Mouse (Mus musculus): Measurements from ENCODE around the gene Pcsk2. TPM values are rescaled to one million over a fixed set of nuclear protein-coding genes. Genes with fewer than 3 reads are reported as not detected.

Pcsk2 gene
- polyA plus RNA-seq, 1 experiment from 2014 or later: 7.6 TPM

DNA sequence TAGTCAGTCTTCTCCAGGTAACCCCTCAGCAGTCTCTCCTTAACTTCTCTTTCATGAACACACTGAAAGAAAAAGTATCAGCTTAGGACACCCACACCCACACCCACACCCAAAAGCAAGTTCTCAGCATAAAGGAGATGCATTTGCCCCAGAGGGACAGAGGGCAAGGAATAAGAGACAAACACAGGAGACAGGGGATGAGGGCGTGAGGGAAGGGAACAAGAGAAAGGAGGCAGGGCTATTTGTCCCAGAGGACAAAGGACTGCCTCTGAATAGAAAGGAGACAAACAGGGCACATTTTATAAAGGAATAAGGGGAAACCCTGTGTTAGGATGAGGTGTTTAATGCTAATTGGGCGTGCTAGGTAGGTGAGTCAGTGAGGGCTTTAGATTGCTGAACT, 133.6 kb downstream of the Pcsk2 start:
- no peak overlapping the region for H3K4me3 ChIP-seq (ENCODE audit: low read depth, low read length)
- H3K4me2 ChIP-seq: no peak overlapping the region
- 31% methylated on average over 2 of the region's 2 CpGs for WGBS
- ATAC-seq (ENCODE audit: low FRiP score) (no peak), DNase-seq (ENCODE audit: low spot score, missing footprints) (no peak)
- H3K9me3 ChIP-seq (ENCODE audit: control insufficient read depth, low read length): no peaks in the 10 kb centered on the region
- H3K4me1 ChIP-seq (ENCODE audit: control insufficient read depth, insufficient read depth, low read length): no peaks in the 10 kb centered on the region
- no peak overlapping the region for H3K9ac ChIP-seq (ENCODE audit: low read length)
- H3K27ac ChIP-seq (ENCODE audit: low read depth, low read length): no peak overlapping the region
- H3K27me3 ChIP-seq (ENCODE audit: control insufficient read depth, insufficient read depth, low read length): no peaks in the 10 kb centered on the region
- H3K36me3 ChIP-seq (ENCODE audit: control insufficient read depth, insufficient read depth, low read length): no peaks in the 10 kb centered on the region

DNA sequence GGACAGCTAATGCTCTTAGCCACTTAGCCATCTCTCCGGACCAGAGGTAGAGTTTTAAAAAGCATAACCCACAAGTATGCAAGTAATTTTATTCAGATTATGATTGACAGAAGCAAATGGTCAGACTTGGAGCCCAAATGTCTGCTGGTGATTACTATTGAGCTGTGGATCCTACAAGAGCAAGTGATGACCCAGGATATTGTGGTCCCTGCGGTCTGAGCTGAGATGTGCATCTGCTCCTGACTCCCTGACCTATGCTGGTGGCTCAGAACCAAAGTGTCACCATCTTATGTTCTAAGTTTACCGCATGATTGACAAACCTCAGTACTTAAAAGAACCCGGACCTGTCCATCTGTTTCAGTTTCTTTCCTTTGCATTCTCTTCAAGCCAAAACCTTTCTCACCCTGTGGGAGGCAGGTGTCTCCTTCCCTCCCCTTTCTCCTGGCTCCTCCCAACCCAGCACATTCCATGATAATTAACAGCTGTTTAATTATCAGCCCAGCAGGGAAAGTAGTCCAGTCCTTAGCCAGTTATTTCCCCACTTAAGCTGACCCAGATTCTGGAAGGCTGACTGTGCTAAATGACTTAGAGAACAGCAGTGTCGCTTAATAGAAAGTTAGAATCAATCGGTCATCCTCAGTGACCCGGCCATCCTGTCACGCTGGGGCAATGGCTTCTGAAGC, 136.1 kb downstream of the Pcsk2 start:
- Histone ChIP-seq H3K9me3 (ENCODE audit: control insufficient read depth, low read length) (no peaks in the 10 kb centered on the region), H3K4me1 (ENCODE audit: control insufficient read depth, insufficient read depth, low read length) (no peaks in the 10 kb centered on the region), H3K36me3 (ENCODE audit: control insufficient read depth, insufficient read depth, low read length) (no peaks in the 10 kb centered on the region), H3K4me3 (ENCODE audit: low read depth, low read length) (no peak overlapping the region), H3K4me2 (no peak overlapping the region), H3K9ac (ENCODE audit: low read length) (no peak overlapping the region), H3K27me3 (ENCODE audit: control insufficient read depth, insufficient read depth, low read length) (no peaks in the 10 kb centered on the region), H3K27ac (ENCODE audit: low read depth, low read length) (no peak overlapping the region)
- ATAC-seq (ENCODE audit: low FRiP score) (no peak), DNase-seq (ENCODE audit: low spot score, missing footprints) (no peak)
- 62% methylated on average over 8 of the region's 8 CpGs for WGBS

DNA sequence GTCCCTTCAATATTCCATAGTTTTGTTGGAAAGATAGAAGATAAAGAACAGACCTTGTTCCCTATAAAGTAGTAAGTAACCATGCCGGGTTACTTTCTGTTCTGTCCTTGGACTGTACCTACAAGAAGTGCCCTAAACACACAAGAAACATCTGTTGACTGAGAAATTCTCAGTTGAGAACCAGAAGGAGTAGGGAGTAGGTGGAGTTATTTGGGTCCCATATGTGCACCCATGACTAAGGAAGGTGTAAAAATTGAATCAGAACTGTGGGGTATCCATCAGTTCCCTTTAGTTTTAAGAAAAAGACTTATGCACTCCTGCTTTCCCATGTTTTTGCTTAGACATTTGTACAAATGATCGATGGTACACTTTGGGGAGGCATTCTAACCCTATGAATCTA, 137.6 kb downstream of the Pcsk2 start:
- no peaks in the 10 kb centered on the region for H3K27me3 ChIP-seq (ENCODE audit: control insufficient read depth, insufficient read depth, low read length)
- H3K4me1 ChIP-seq (ENCODE audit: control insufficient read depth, insufficient read depth, low read length): no peaks in the 10 kb centered on the region
- WGBS: 92% methylated on average over 2 of the region's 2 CpGs
- no peak overlapping the region for H3K4me3 ChIP-seq (ENCODE audit: low read depth, low read length)
- H3K9ac ChIP-seq (ENCODE audit: low read length): no peak overlapping the region
- H3K27ac ChIP-seq (ENCODE audit: low read depth, low read length): no peak overlapping the region
- ATAC-seq (ENCODE audit: low FRiP score) (no peak), DNase-seq (ENCODE audit: low spot score, missing footprints) (no peak)
- H3K4me2 ChIP-seq: no peak overlapping the region
- H3K36me3 ChIP-seq (ENCODE audit: control insufficient read depth, insufficient read depth, low read length): no peaks in the 10 kb centered on the region
- no peaks in the 10 kb centered on the region for H3K9me3 ChIP-seq (ENCODE audit: control insufficient read depth, low read length)

DNA sequence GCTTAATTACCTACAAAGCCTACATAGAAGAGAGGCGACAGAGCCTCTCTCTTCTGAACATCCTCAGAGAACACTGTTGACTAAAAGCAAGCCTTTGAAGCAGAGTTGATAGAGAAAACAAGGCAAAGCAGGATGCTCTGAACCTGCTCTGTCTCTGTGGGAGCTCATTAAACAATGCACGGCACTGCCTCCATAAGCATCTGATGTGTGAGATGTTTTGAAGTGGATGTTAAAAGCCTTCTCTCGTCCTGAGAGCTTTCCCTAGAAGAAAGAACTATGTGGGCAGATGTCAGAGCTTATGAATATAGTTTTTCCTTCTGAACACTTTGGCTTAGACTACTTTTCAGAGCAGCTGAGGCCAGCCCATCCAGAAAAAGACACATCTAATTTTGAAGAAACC, 145.3 kb downstream of the Pcsk2 start:
- ATAC-seq (ENCODE audit: low FRiP score) (no peak), DNase-seq (ENCODE audit: low spot score, missing footprints) (no peak)
- no peak overlapping the region for H3K27ac ChIP-seq (ENCODE audit: low read depth, low read length)
- no peak overlapping the region for H3K4me3 ChIP-seq (ENCODE audit: low read depth, low read length)
- H3K9ac ChIP-seq (ENCODE audit: low read length): no peak overlapping the region
- no peaks in the 10 kb centered on the region for H3K4me1 ChIP-seq (ENCODE audit: control insufficient read depth, insufficient read depth, low read length)
- no peaks in the 10 kb centered on the region for H3K36me3 ChIP-seq (ENCODE audit: control insufficient read depth, insufficient read depth, low read length)
- no peaks in the 10 kb centered on the region for H3K27me3 ChIP-seq (ENCODE audit: control insufficient read depth, insufficient read depth, low read length)
- WGBS: 67% methylated on average over 3 of the region's 3 CpGs
- no peak overlapping the region for H3K4me2 ChIP-seq
- H3K9me3 ChIP-seq (ENCODE audit: control insufficient read depth, low read length): no peaks in the 10 kb centered on the region; the same call in 1 of the 2 replicates

DNA sequence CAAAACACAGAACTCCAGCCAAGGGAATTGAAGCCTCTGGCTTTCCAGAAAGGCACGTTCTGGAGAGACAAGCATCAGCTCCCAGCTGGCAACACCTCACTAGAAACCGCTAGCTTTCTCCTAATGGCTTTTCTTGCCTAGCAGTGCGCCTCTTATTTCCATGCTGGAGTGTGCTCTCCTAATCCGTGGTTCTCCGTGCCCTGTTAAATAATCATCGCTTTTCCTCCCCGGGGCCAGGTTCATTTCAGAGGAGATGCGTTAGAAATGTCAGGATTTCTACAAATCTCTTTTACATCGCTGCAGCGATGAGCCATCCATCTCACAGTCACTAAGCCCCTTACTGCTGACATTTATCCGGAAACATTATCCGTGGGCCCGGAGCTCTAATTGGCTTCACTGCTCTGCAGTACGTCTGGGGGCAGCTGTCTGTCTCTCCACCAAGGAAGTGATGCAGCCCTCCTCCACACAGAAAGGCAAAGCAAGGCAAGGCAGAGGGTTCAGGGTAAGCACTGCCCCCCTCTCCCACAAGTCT, 150.1 kb downstream of the Pcsk2 start:
- no peaks in the 10 kb centered on the region for H3K36me3 ChIP-seq (ENCODE audit: control insufficient read depth, insufficient read depth, low read length)
- H3K9ac ChIP-seq (ENCODE audit: low read length): no peak overlapping the region
- ATAC-seq (ENCODE audit: low FRiP score) (0 out of 2 replicates have a peak, but pooled peaks have one; percentile 50), DNase-seq (ENCODE audit: low spot score, missing footprints) (no peak)
- 77% methylated on average over 14 of the region's 14 CpGs for WGBS
- no peaks in the 10 kb centered on the region for H3K4me1 ChIP-seq (ENCODE audit: control insufficient read depth, insufficient read depth, low read length)
- H3K27me3 ChIP-seq (ENCODE audit: control insufficient read depth, insufficient read depth, low read length): no peaks in the 10 kb centered on the region
- H3K4me2 ChIP-seq: no peak overlapping the region
- no peak overlapping the region for H3K4me3 ChIP-seq (ENCODE audit: low read depth, low read length)
- H3K27ac ChIP-seq (ENCODE audit: low read depth, low read length): no peak overlapping the region
- no peaks in the 10 kb centered on the region; the same call in 1 of the 2 replicates for H3K9me3 ChIP-seq (ENCODE audit: control insufficient read depth, low read length)

DNA sequence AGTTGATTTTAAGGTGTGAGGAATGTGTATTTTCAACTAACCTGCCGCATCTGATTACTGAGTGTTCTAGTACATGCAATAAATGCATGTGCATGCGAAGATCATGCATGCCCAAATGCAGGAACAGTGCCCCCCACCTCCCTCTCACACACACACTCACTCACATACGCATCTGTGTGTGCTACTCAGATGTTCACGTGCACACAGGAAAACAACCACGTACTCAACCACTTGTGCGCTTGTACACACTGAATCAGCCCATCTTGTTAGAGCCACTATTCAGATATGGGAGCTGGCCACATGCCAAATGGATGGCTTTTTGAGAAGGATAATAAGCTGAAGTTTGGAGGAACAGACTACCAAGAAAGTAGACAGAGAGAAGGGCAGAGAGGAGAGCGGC, 150.7 kb downstream of the Pcsk2 start:
- ATAC-seq (ENCODE audit: low FRiP score) (0 out of 2 replicates have a peak, but pooled peaks have one; percentile 30), DNase-seq (ENCODE audit: low spot score, missing footprints) (no peak)
- Histone ChIP-seq H3K27ac (ENCODE audit: low read depth, low read length) (no peak overlapping the region), H3K9me3 (ENCODE audit: control insufficient read depth, low read length) (no peaks in the 10 kb centered on the region; the same call in 1 of the 2 replicates), H3K9ac (ENCODE audit: low read length) (no peak overlapping the region), H3K27me3 (ENCODE audit: control insufficient read depth, insufficient read depth, low read length) (no peaks in the 10 kb centered on the region), H3K4me3 (ENCODE audit: low read depth, low read length) (no peak overlapping the region), H3K36me3 (ENCODE audit: control insufficient read depth, insufficient read depth, low read length) (no peaks in the 10 kb centered on the region), H3K4me2 (no peak overlapping the region), H3K4me1 (ENCODE audit: control insufficient read depth, insufficient read depth, low read length) (no peaks in the 10 kb centered on the region)
- 93% methylated on average over 7 of the region's 7 CpGs for WGBS

DNA sequence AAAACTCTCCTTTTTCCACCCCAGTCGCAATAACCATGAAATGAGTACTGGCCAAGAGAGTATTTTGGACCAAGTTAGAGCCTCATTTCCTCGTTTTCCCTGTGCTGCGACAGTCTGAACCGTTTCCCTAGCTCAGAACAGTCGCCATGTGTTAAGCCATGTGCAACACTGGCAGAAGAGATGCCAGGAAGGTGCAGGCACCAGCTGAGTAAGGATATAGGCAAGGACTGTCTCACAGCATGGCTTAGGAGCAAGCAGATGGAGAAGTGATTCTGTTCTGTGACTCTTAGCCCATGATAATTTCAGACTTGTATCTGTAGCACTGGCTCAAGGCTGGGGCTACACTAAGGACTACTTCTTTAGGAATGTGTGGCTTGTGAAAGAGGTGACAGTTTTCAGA, 155.2 kb downstream of the Pcsk2 start:
- no peak overlapping the region for H3K4me2 ChIP-seq

DNA sequence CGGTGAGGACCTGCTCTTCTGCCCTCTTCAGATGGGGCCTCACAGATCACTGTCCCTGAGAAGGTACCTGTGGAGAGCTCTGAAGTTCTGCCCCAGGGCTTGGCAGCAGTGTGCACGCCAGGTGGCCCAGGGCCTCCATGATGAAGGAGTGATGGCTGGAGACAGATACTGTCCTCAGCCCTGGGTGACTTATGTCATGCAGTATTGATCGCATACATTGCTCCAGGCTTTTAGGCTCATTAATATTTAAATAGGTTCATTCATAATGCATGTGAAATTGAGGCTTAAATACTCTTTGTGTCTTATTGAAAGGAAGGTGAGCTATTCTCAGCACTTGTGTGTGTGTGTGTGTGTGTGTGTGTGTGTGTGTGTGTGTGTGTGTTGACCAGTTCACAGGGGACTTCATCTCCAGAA, 157.0 kb downstream of the Pcsk2 start:
- Histone ChIP-seq H3K4me3 (ENCODE audit: low read depth, low read length) (no peak overlapping the region), H3K27ac (ENCODE audit: low read depth, low read length) (no peak overlapping the region), H3K27me3 (ENCODE audit: control insufficient read depth, insufficient read depth, low read length) (no peaks in the 10 kb centered on the region), H3K4me2 (no peak overlapping the region), H3K36me3 (ENCODE audit: control insufficient read depth, insufficient read depth, low read length) (no peaks in the 10 kb centered on the region), H3K9ac (ENCODE audit: low read length) (no peak overlapping the region), H3K4me1 (ENCODE audit: control insufficient read depth, insufficient read depth, low read length) (no peaks in the 10 kb centered on the region), H3K9me3 (ENCODE audit: control insufficient read depth, low read length) (no peaks in the 10 kb centered on the region)
- no peak for DNase-seq (ENCODE audit: low spot score, missing footprints)
- peak; percentile 82 for ATAC-seq (ENCODE audit: low FRiP score)
- 73% methylated on average over 3 of the region's 3 CpGs for WGBS

More for the DNA sequence above, 155.2 kb downstream of the Pcsk2 start:
- WGBS: 84% methylated on average over 5 of the region's 5 CpGs
- H3K36me3 ChIP-seq (ENCODE audit: control insufficient read depth, insufficient read depth, low read length): no peaks in the 10 kb centered on the region
- H3K9ac ChIP-seq (ENCODE audit: low read length): no peak overlapping the region
- ATAC-seq (ENCODE audit: low FRiP score) (no peak), DNase-seq (ENCODE audit: low spot score, missing footprints) (no peak)
- H3K27ac ChIP-seq (ENCODE audit: low read depth, low read length): no peak overlapping the region
- H3K27me3 ChIP-seq (ENCODE audit: control insufficient read depth, insufficient read depth, low read length): no peaks in the 10 kb centered on the region
- H3K4me1 ChIP-seq (ENCODE audit: control insufficient read depth, insufficient read depth, low read length): no peaks in the 10 kb centered on the region
- H3K9me3 ChIP-seq (ENCODE audit: control insufficient read depth, low read length): no peaks in the 10 kb centered on the region
- no peak overlapping the region for H3K4me3 ChIP-seq (ENCODE audit: low read depth, low read length)

DNA sequence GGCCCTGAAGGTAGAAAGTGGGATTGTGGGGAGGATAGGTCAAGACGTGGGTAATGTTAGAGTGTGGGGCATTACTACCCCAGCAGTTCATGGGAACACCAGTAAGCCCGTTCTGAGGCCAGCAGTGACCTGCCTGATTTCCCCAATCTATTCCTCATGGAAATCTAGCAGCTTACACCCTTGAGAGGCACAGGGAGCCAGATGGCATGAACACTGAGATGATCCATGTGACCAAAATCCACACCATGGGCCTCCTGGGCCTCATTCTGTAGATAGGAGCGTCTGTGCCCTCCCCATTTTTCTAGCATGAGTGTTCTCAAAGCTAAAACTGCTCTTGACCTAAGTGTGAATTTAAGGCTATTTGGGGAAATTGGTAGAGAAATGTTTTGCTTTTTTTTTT, 162.2 kb downstream of the Pcsk2 start:
- no peak overlapping the region for H3K4me3 ChIP-seq (ENCODE audit: low read depth, low read length)
- H3K4me1 ChIP-seq (ENCODE audit: control insufficient read depth, insufficient read depth, low read length): no peaks in the 10 kb centered on the region
- H3K9me3 ChIP-seq (ENCODE audit: control insufficient read depth, low read length): no peaks in the 10 kb centered on the region
- ATAC-seq (ENCODE audit: low FRiP score) (no peak), DNase-seq (ENCODE audit: low spot score, missing footprints) (no peak)
- WGBS: 79% methylated on average over 3 of the region's 3 CpGs
- H3K36me3 ChIP-seq (ENCODE audit: control insufficient read depth, insufficient read depth, low read length): no peaks in the 10 kb centered on the region
- no peak overlapping the region for H3K4me2 ChIP-seq
- no peaks in the 10 kb centered on the region for H3K27me3 ChIP-seq (ENCODE audit: control insufficient read depth, insufficient read depth, low read length)
- no peak overlapping the region for H3K9ac ChIP-seq (ENCODE audit: low read length)
- no peak overlapping the region for H3K27ac ChIP-seq (ENCODE audit: low read depth, low read length)

All from midbrain, embryonic 11.5 days (tissue).